Mouse (Mus musculus) stomach, postnatal 0 days (tissue): ENCODE results near the gene Vmn1r78.
"Not testable (repeated sequence)": the region's sequence is repeated elsewhere in the genome, so short reads cannot be mapped to it uniquely, and the experiment has no call there.

Experiments used
- CTCF ChIP-seq: IDR thresholded peaks from 2 replicates; pipeline ENCODE4 v1.5.1; 2016; ENCODE audit warnings: antibody characterized with exemption, low read depth, mild to moderate bottlenecking, moderate library complexity
- EP300 ChIP-seq: optimal IDR thresholded peaks from 2 replicates; pipeline ENCODE3; 2016; ENCODE audit warnings: antibody characterized with exemption

GRCm38 (mm10) chr7:12170979-12171378 is 20.9 kb downstream of the Vmn1r78 start, which contains the start of gene Vmn1r79:
- not testable (repeated sequence) for TF ChIP-seq CTCF, EP300
